Mouse (Mus musculus) ES-E14 (cell line): ENCODE results near the gene Polr2l. TPM values are rescaled to one million over a fixed set of nuclear protein-coding genes. Genes with fewer than 3 reads are reported as not detected.

Experiments used
- DNase-seq: peaks from one replicate; pipeline ENCODE4 v3.0.0-alpha.2; 2013; ENCODE audit warnings: low read depth, low spot score
- H3K27ac ChIP-seq: 2 replicates; pipeline ENCODE4 v1.5.1; 2012; ENCODE audit warnings: low read depth, mild to moderate bottlenecking, low read length, moderate library complexity, mixed read lengths; ENCODE audit not compliant: poor library complexity, insufficient read depth, severe bottlenecking
- H3K36me3 ChIP-seq: 2 replicates; pipeline ENCODE4 v1.6.1; 2012; ENCODE audit warnings: mild to moderate bottlenecking, low read length, moderate library complexity, mixed read lengths; ENCODE audit not compliant: control insufficient read depth, poor library complexity, insufficient read depth, severe bottlenecking
- H3K4me1 ChIP-seq, 2 experiments: fragments of 150-350 bp in 1 of 2; sonication (generic) in 1 of 2; 2 replicates each; pipeline ENCODE4 v1.6.1; 2012; ENCODE audit warnings: low read length in 2 of 2, mild to moderate bottlenecking in 1 of 2, mixed read lengths in 1 of 2; ENCODE audit not compliant: control insufficient read depth in 2 of 2, insufficient read depth in 2 of 2, poor library complexity in 1 of 2
- H3K4me3 ChIP-seq, 2 experiments: fragments of 150-350 bp in 1 of 2; sonication (generic) in 1 of 2; 2 replicates each; pipeline ENCODE4 v1.5.1; 2012; ENCODE audit warnings: low read length in 2 of 2, low read depth in 1 of 2, mild to moderate bottlenecking in 1 of 2, mixed read lengths in 1 of 2; ENCODE audit not compliant: insufficient read depth in 1 of 2, poor library complexity in 1 of 2, severe bottlenecking in 1 of 2
- H3K9ac ChIP-seq: 2 replicates; pipeline ENCODE4 v1.6.1; 2012; ENCODE audit warnings: low read depth, mild to moderate bottlenecking, low read length, mixed read lengths; ENCODE audit not compliant: poor library complexity, insufficient read depth, severe bottlenecking
- H3K9me3 ChIP-seq: fragments of 150-350 bp; sonication (generic); 2 replicates; pipeline ENCODE4 v1.6.1; 2012; ENCODE audit warnings: low read depth, mild to moderate bottlenecking, low read length; ENCODE audit not compliant: control insufficient read depth, insufficient read depth
- CHD2 ChIP-seq: IDR thresholded peaks from 2 replicates; pipeline ENCODE4 v1.6.1; 2014; ENCODE audit warnings: mild to moderate bottlenecking, low read depth, low read length, inconsistent platforms
- HCFC1 ChIP-seq: IDR thresholded peaks from 2 replicates; pipeline ENCODE4 v1.6.1; 2012; ENCODE audit warnings: low read length, inconsistent platforms, borderline replicate concordance; ENCODE audit not compliant: insufficient read depth
- MAFK ChIP-seq: IDR thresholded peaks from 2 replicates; pipeline ENCODE4 v1.6.1; 2014; ENCODE audit warnings: mild to moderate bottlenecking, low read depth, low read length, inconsistent platforms; ENCODE audit not compliant: insufficient read depth
- ZC3H11A ChIP-seq: IDR thresholded peaks from 2 replicates; pipeline ENCODE4 v1.6.1; 2012; ENCODE audit warnings: low read depth, mild to moderate bottlenecking, inconsistent platforms, low read length, borderline replicate concordance
- ZNF384 ChIP-seq: IDR thresholded peaks from 2 replicates; pipeline ENCODE4 v1.6.1; 2012; ENCODE audit warnings: low read depth, low read length, inconsistent platforms
- in situ Hi-C, 2 experiments: fragments of 600-800 bp; cut with MboI; formaldehyde crosslinking; loops; one replicate each; pipeline ENCODE4 v1.15.1; 2025; ENCODE audit warnings: low sequenced_read_pairs in 2 of 2, inconsistent platforms in 1 of 2; ENCODE audit not compliant: unreplicated experiment in 2 of 2
- total RNA-seq: library from RNA; depleted of rRNA; stranded (reverse); fragments of 300-350 nt; gene quantifications from 2 replicates; pipeline ENCODE4 v1.2.3, GENCODE M21; 2012

Gene Polr2l
- total RNA-seq, 1 experiment = 120 TPM

DNA sequence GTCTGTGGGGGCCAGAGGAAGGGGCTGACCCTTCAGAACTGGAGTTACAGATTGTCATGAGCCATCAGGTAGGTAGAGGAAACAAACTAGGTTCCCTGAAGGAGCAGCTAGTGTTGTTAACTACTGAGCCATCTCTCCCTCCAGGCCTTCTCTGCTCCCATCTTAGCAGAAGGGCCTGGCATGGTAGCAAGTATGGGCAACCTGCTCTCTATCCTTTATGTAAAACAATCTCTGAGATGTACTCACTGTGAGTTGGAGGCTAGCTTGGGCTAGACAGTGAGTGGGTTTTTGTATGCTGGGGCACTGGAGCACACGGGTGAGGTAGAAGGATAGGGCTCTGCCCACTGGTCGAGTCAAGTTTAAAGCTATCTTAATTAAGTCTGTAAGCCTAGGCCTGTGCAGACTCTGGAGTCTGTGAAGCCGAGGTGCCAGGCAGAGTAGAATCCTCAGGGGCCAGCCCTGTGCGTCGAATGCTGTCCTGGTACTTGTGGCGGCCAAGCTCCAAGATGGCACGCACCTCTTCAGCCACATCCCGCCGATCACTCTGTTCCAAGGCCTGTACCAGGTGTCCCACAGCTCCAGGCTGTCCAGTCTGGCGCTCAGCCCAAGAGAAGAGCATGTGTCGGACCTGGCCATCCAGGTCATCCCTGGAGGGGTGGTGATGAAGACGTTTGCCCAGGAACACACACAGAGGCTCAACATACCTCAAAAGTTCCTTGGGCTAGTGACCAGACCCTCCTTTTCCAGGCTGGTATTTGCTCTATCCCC is 36.5 kb downstream of the Polr2l start:
- peaks cover 55% of the 10 kb centered on the region for H3K36me3 ChIP-seq
- no peak overlapping the region for H3K27ac ChIP-seq
- no peak for DNase-seq
- H3K4me1 ChIP-seq = peaks cover 4 to 36% of the 10 kb centered on the region in 2 experiments; a peak in 3 of 4 replicates
- no peaks in the 10 kb centered on the region for H3K9me3 ChIP-seq
- in situ Hi-C loops = no loop called here
- no peak overlapping the region for H3K4me3 ChIP-seq
- TF ChIP-seq ZC3H11A = no peak
- no peak for TF ChIP-seq ZNF384
- TF ChIP-seq CHD2 = no peak
- TF ChIP-seq MAFK = no peak
- no peak for TF ChIP-seq HCFC1
- no peak overlapping the region for H3K9ac ChIP-seq

- peaks cover 4 to 32% of the 10 kb centered on the region in 2 experiments; a peak in 3 of 4 replicates for H3K4me1 ChIP-seq
- in situ Hi-C loops = no loop called here
- peak within 1 kb of the TSS; percentile 80 to 82 for H3K4me3 ChIP-seq
- TF ChIP-seq HCFC1 (peak; percentile 49; the same call in 1 of the 2 replicates), MAFK (no peak), ZC3H11A (0 out of 2 replicates have a peak, but pooled peaks have one; percentile 4)
- H3K9me3 ChIP-seq = no peaks in the 10 kb centered on the region
- peak within 1 kb of the TSS; percentile 81 for H3K9ac ChIP-seq
- H3K27ac ChIP-seq = peak within 1 kb of the TSS; percentile 28; the same call in 1 of the 2 replicates
- H3K36me3 ChIP-seq = peaks cover 54% of the 10 kb centered on the region
- DNase-seq = no peak
Observed at GRCm38 (mm10) chr7:141437178-141438120, 37.5 kb downstream of the Polr2l start, which contains the start of gene Slc25a22. Gene Slc25a22, minus strand, starts transcription at chr7:141437892.

GRCm38 (mm10) chr7:141436523-141436892 is 38.4 kb downstream of the Polr2l start:
- Histone ChIP-seq H3K4me1 (peaks cover 4 to 27% of the 10 kb centered on the region in 2 experiments; a peak in 3 of 4 replicates), H3K4me3 (peak overlapping the region in 1 of 2 experiments; percentile 80; a peak in 1 of 4 replicates), H3K9me3 (no peaks in the 10 kb centered on the region), H3K9ac (peak overlapping the region; percentile 81; the same call in 1 of the 2 replicates), H3K27ac (no peak overlapping the region), H3K36me3 (peaks cover 50% of the 10 kb centered on the region)
- DNase-seq = no peak
- in situ Hi-C loops = no loop called here
- TF ChIP-seq ZNF384 (no peak), HCFC1 (no peak), MAFK (no peak), ZC3H11A (no peak), CHD2 (no peak)

GRCm38 (mm10) chr7:141435856-141436522 is 38.9 kb downstream of the Polr2l start:
- H3K9ac ChIP-seq = no peak overlapping the region
- no peak for TF ChIP-seq ZC3H11A
- TF ChIP-seq ZNF384 = no peak
- TF ChIP-seq HCFC1 = no peak
- no peak for TF ChIP-seq CHD2
- TF ChIP-seq MAFK = no peak
- no peak overlapping the region for H3K27ac ChIP-seq
- peaks cover 48% of the 10 kb centered on the region for H3K36me3 ChIP-seq
- no peaks in the 10 kb centered on the region for H3K9me3 ChIP-seq
- DNase-seq = no peak
- no peak overlapping the region for H3K4me3 ChIP-seq
- in situ Hi-C loops = no loop called here
- H3K4me1 ChIP-seq = peaks cover 4 to 26% of the 10 kb centered on the region in 2 experiments; a peak in 3 of 4 replicates
